Mouse (Mus musculus) induced T-regulatory cell, adult 2 months (primary cell): ENCODE data around the gene Ggps1.
"Not testable (repeated sequence)": the region's sequence is repeated elsewhere in the genome, so short reads cannot be mapped to it uniquely, and the experiment has no call there.

ENCODE experiments used
- DNase-seq: peaks from one replicate; pipeline ENCODE4 v3.0.0-alpha.2; 2012; ENCODE audit warnings: low read depth

Ggps1 gene

GRCm38 (mm10) chr13:14038911-14039291, 24.4 kb downstream of the Ggps1 start:
- no peak for DNase-seq

- no peak for DNase-seq
These were observed 27.2 kb downstream of the Ggps1 start for GRCm38 (mm10) chr13:14035875-14036630.

- DNase-seq = peak; percentile 12
These were observed 27.9 kb downstream of the Ggps1 start for GRCm38 (mm10) chr13:14035352-14035751.

- peak; percentile 23 for DNase-seq
These were observed 29.3 kb downstream of the Ggps1 start for GRCm38 (mm10) chr13:14034073-14034348.

- DNase-seq = no peak
These were observed 29.8 kb downstream of the Ggps1 start for GRCm38 (mm10) chr13:14033309-14034072.

GRCm38 (mm10) chr13:14026154-14026820, 37.0 kb downstream of the Ggps1 start:
- DNase-seq = no peak

- no peak for DNase-seq
These were observed 37.7 kb downstream of the Ggps1 start for GRCm38 (mm10) chr13:14025554-14025953.

GRCm38 (mm10) chr13:14021417-14021816, 41.9 kb downstream of the Ggps1 start:
- DNase-seq = not testable (repeated sequence)

GRCm38 (mm10) chr13:14018852-14019251, 44.4 kb downstream of the Ggps1 start:
- DNase-seq = no peak

GRCm38 (mm10) chr13:14018283-14018682, 45.0 kb downstream of the Ggps1 start:
- DNase-seq = no peak

GRCm38 (mm10) chr13:14015609-14016008, 47.7 kb downstream of the Ggps1 start:
- DNase-seq = no peak

GRCm38 (mm10) chr13:14014540-14014939, 48.7 kb downstream of the Ggps1 start:
- no peak for DNase-seq

- no peak for DNase-seq
These were observed 49.3 kb downstream of the Ggps1 start for GRCm38 (mm10) chr13:14014001-14014400.

- DNase-seq = peak; percentile 44
These were observed 51.8 kb downstream of the Ggps1 start for GRCm38 (mm10) chr13:14011454-14011995.

- DNase-seq = no peak
These were observed 57.2 kb downstream of the Ggps1 start for GRCm38 (mm10) chr13:14006056-14006455.

- no peak for DNase-seq
These were observed 58.3 kb downstream of the Ggps1 start for GRCm38 (mm10) chr13:14004999-14005398.

GRCm38 (mm10) chr13:14004086-14004485, 59.2 kb downstream of the Ggps1 start:
- peak; percentile 12 for DNase-seq

- no peak for DNase-seq
These were observed 60.6 kb downstream of the Ggps1 start for GRCm38 (mm10) chr13:14002706-14003105.
